Mouse (Mus musculus): ENCODE data around the gene Cnih3. TPM values are rescaled to one million over a fixed set of nuclear protein-coding genes. Genes with fewer than 3 reads are reported as not detected.

Cnih3 gene
- polyA plus RNA-seq, 2 experiments, result 0.58 to 0.64 TPM

DNA sequence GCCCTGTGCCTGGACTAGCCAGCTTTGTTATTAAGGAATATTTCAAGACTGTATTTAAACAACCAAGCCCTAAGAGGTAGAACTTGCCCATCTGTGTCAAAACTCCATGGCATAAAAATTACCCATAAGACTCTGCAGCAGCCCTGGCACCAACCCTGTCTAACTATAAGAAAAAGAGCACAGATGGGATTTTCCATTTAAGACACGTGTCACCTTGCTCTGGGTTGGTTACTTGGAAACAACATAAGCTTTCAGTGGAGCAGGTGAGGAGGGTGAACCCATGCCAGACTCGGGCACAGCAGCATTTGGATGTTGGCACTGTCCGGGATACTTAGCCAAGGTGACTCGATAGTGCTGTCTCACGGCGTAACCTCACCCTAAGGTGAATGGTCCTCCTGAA, 113.6 kb downstream of the Cnih3 start:
- DNase-seq (ENCODE audit: low spot score), result no peak
- Histone ChIP-seq H3K4me3 (replicated peaks; ENCODE audit: low read length) (no peak overlapping the region), H3K27me3 (ENCODE audit: control insufficient read depth, insufficient read depth, low read length) (no peaks in the 10 kb centered on the region), H3K9ac (ENCODE audit: low read depth, low read length, severe bottlenecking) (no peak overlapping the region), H3K4me2 (replicated peaks; ENCODE audit: low read depth, low read length, severe bottlenecking) (no peak overlapping the region), H3K36me3 (ENCODE audit: control insufficient read depth, insufficient read depth, low read length) (no peaks in the 10 kb centered on the region), H3K27ac (replicated peaks; ENCODE audit: low read depth, low read length) (no peak overlapping the region), H3K4me1 (ENCODE audit: control insufficient read depth, insufficient read depth, low read length) (peaks cover 18% of the 10 kb centered on the region), H3K9me3 (ENCODE audit: control insufficient read depth, low read length) (peaks cover 3% of the 10 kb centered on the region; the same call in 1 of the 2 replicates)
- TF ChIP-seq POLR2A (IDR thresholded peaks at IDR 0.05; ENCODE audit: borderline replicate concordance, extremely low read depth, insufficient read depth, insufficient read length), result no peak
- ATAC-seq (ENCODE audit: low FRiP score, low read depth), result no peak
- 91% methylated on average over 6 of the region's 6 CpGs for WGBS

DNA sequence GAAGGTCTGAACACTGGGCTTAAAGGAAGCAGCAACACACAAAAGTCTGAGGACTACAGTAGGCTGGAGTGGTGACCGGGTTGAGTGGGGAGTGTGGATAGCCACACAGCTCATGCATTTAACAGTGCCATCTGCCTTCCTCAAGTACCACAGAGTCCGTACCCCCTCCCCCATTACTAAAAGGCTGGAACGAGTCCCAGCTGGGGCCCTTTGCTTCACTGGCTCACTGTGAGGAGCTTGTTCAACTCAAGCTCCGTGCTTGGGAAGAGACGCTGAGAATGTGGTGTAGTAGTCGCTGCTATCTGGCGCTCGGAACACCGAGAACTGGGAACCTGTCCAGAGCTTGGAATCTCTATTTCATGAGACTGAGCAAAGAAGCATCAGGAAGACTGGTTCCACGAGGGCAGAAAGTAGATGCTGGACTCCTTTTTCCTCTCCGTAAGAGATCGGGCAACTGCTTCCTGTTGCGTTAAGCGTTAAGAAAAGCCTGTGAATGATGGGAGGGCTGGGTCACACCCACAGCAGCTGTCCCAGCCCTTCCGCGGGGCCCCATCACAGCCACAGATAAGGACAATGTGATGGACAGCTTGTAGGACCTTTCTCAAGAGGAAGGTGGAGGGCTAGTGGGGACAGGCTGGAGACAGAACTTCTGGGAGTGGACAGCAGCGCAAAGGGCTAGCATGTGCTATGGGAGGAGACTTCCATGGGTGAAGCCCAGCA, 114.3 kb downstream of the Cnih3 start:
- peak; percentile 29 for DNase-seq (ENCODE audit: low spot score)

DNA sequence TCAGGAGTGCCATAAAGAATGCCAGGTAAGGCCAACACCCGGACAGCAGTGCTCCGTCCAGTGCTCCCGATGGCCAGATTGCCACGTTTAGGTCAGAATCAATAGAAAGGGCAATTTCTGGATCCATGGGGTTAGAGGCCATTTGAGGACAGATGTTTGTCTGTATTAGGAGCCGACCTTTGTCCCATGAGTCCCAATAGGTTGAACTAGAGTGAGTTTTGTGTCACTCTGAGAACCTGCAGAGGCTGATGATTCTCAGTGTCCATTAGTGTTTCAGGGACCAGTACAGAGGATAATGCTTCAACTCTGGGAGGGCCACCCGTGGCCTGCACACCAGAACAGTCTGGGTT, 114.9 kb downstream of the Cnih3 start:
- no peak for ATAC-seq (ENCODE audit: low FRiP score, low read depth)
- Histone ChIP-seq H3K4me2 (replicated peaks; ENCODE audit: low read depth, low read length, severe bottlenecking) (no peak overlapping the region), H3K4me3 (replicated peaks; ENCODE audit: low read length) (no peak overlapping the region), H3K36me3 (ENCODE audit: control insufficient read depth, insufficient read depth, low read length) (no peaks in the 10 kb centered on the region), H3K27ac (replicated peaks; ENCODE audit: low read depth, low read length) (no peak overlapping the region), H3K9ac (ENCODE audit: low read depth, low read length, severe bottlenecking) (no peak overlapping the region), H3K4me1 (ENCODE audit: control insufficient read depth, insufficient read depth, low read length) (peaks cover 8% of the 10 kb centered on the region; the same call in 1 of the 2 replicates), H3K27me3 (ENCODE audit: control insufficient read depth, insufficient read depth, low read length) (no peaks in the 10 kb centered on the region), H3K9me3 (ENCODE audit: control insufficient read depth, low read length) (peaks cover 9% of the 10 kb centered on the region; the same call in 1 of the 2 replicates)
- TF ChIP-seq POLR2A (IDR thresholded peaks at IDR 0.05; ENCODE audit: borderline replicate concordance, extremely low read depth, insufficient read depth, insufficient read length), result no peak
- DNase-seq (ENCODE audit: low spot score), result no peak
- 94% methylated on average over 6 of the region's 6 CpGs for WGBS

More for the DNA sequence above, 114.3 kb downstream of the Cnih3 start:
- H3K9me3 ChIP-seq (ENCODE audit: control insufficient read depth, low read length), result peaks cover 9% of the 10 kb centered on the region; the same call in 1 of the 2 replicates
- H3K4me3 ChIP-seq (replicated peaks; ENCODE audit: low read length), result no peak overlapping the region
- TF ChIP-seq POLR2A (IDR thresholded peaks at IDR 0.05; ENCODE audit: borderline replicate concordance, extremely low read depth, insufficient read depth, insufficient read length), result no peak
- no peaks in the 10 kb centered on the region for H3K36me3 ChIP-seq (ENCODE audit: control insufficient read depth, insufficient read depth, low read length)
- peaks cover 11% of the 10 kb centered on the region for H3K4me1 ChIP-seq (ENCODE audit: control insufficient read depth, insufficient read depth, low read length)
- H3K27me3 ChIP-seq (ENCODE audit: control insufficient read depth, insufficient read depth, low read length), result no peaks in the 10 kb centered on the region
- no peak overlapping the region for H3K27ac ChIP-seq (replicated peaks; ENCODE audit: low read depth, low read length)
- whole genome bisulfite sequencing, result 67% methylated on average over 17 of the region's 17 CpGs
- H3K4me2 ChIP-seq (replicated peaks; ENCODE audit: low read depth, low read length, severe bottlenecking), result no peak overlapping the region
- H3K9ac ChIP-seq (ENCODE audit: low read depth, low read length, severe bottlenecking), result no peak overlapping the region
- no peak for ATAC-seq (ENCODE audit: low FRiP score, low read depth)

DNA sequence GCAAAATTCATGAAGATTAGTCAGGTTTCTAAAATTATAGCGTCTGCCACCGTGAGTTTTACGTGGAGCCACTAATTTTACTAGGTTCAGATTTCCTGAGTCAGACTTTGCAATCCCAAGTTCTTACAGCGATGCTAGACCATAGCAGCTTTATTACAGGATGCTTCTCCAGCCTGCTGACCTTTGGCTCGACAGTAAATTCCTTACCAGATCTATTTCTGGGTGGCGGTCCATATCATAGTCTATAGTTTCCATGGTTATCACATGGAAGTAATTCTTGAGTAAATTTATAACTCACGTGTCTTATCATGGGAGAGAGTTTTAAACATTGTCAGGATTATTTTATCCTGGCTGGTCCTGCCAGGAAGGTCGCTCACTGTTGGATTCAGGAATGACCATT, 117.0 kb downstream of the Cnih3 start:
- no peak overlapping the region for H3K9ac ChIP-seq (ENCODE audit: low read depth, low read length, severe bottlenecking)
- no peak for TF ChIP-seq POLR2A (IDR thresholded peaks at IDR 0.05; ENCODE audit: borderline replicate concordance, extremely low read depth, insufficient read depth, insufficient read length)
- no peak for ATAC-seq (ENCODE audit: low FRiP score, low read depth)

DNA sequence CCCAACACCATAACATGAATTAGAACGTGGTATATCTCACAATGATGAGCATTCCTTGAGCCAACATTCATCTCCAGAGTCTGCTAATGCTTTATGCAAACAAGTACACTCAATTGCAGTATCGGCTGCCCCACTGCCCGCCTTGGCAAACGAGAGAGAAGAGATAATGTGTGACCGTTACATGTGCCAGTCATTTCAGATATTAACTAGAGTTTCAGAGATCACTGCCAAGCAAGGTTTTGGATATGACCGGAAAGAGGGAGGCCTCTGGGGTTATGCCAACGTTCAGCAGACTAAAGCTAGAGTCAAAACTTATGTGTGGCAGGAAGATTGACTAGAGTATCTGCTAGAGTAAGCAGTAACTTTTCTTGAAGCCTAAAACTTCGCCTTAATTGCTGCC, 123.7 kb downstream of the Cnih3 start:
- 76% methylated on average over 8 of the region's 8 CpGs for WGBS
- H3K27me3 ChIP-seq (ENCODE audit: control insufficient read depth, insufficient read depth, low read length), result no peaks in the 10 kb centered on the region
- no peaks in the 10 kb centered on the region for H3K36me3 ChIP-seq (ENCODE audit: control insufficient read depth, insufficient read depth, low read length)
- no peak overlapping the region for H3K27ac ChIP-seq (replicated peaks; ENCODE audit: low read depth, low read length)
- H3K9me3 ChIP-seq (ENCODE audit: control insufficient read depth, low read length), result peaks cover 5% of the 10 kb centered on the region; the same call in 1 of the 2 replicates
- ATAC-seq (ENCODE audit: low FRiP score, low read depth), result no peak
- no peak overlapping the region for H3K4me3 ChIP-seq (replicated peaks; ENCODE audit: low read length)
- H3K4me2 ChIP-seq (replicated peaks; ENCODE audit: low read depth, low read length, severe bottlenecking), result no peak overlapping the region
- H3K4me1 ChIP-seq (ENCODE audit: control insufficient read depth, insufficient read depth, low read length), result no peaks in the 10 kb centered on the region
- no peak for DNase-seq (ENCODE audit: low spot score)
- H3K9ac ChIP-seq (ENCODE audit: low read depth, low read length, severe bottlenecking), result no peak overlapping the region
- no peak for TF ChIP-seq POLR2A (IDR thresholded peaks at IDR 0.05; ENCODE audit: borderline replicate concordance, extremely low read depth, insufficient read depth, insufficient read length)

More for the DNA sequence above, 117.0 kb downstream of the Cnih3 start:
- H3K9me3 ChIP-seq (ENCODE audit: control insufficient read depth, low read length), result peaks cover 9% of the 10 kb centered on the region; the same call in 1 of the 2 replicates
- no peak overlapping the region for H3K4me3 ChIP-seq (replicated peaks; ENCODE audit: low read length)
- no peaks in the 10 kb centered on the region for H3K36me3 ChIP-seq (ENCODE audit: control insufficient read depth, insufficient read depth, low read length)
- H3K4me1 ChIP-seq (ENCODE audit: control insufficient read depth, insufficient read depth, low read length), result peaks cover 8% of the 10 kb centered on the region; the same call in 1 of the 2 replicates
- H3K27ac ChIP-seq (replicated peaks; ENCODE audit: low read depth, low read length), result no peak overlapping the region
- no peak for DNase-seq (ENCODE audit: low spot score)
- H3K27me3 ChIP-seq (ENCODE audit: control insufficient read depth, insufficient read depth, low read length), result no peaks in the 10 kb centered on the region
- H3K4me2 ChIP-seq (replicated peaks; ENCODE audit: low read depth, low read length, severe bottlenecking), result no peak overlapping the region
- WGBS, result 34% methylated on average over 8 of the region's 8 CpGs

Data from limb, embryonic 14.5 days (tissue).